Mouse (Mus musculus): ENCODE results near the gene Mtm1. TPM values are rescaled to one million over a fixed set of nuclear protein-coding genes. Genes with fewer than 3 reads are reported as not detected.
A peak's percentile ranks its signal among the peaks of the same experiment; 100 is the strongest.

The Mtm1 gene
- total RNA-seq (2022): 10 to 100 TPM; 14.8 to 17.8 (median 17.2) TPM

- DNase-seq (ENCODE audit: low spot score): no peak
These were observed at the start of gene Mtm1 for GRCm38 (mm10) chrX:71210467-71210866. Gene Mtm1, plus strand, starts transcription at chrX:71210767.

- no peak for DNase-seq (ENCODE audit: low spot score)
These were observed 29.0 kb upstream of the Mtm1 start for GRCm38 (mm10) chrX:71181526-71181925.

GRCm38 (mm10) chrX:71183671-71184070 lies 26.9 kb upstream of the Mtm1 start:
- peak; percentile 6 for DNase-seq (ENCODE audit: low spot score)

DNA sequence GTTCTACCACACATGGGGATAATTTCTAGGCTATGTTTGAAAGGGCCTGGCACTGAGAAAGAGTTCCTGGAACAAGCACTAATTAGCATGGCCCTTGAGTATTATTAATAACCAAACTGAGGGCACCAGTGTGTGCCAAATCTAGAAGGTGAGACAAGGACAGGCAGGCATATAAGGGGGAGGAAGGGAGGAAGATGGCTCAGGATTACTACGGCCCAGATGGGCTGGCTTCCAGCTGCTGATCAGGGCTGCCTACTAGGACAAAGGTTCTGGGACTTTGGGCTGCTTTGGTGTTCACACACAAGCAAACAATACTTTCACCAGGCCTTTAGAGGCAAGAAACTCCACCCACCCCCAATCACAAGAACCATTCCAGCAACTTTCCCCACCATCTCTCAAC lies 24.2 kb upstream of the Mtm1 start:
- DNase-seq (ENCODE audit: low spot score): peak; percentile 7

DNA sequence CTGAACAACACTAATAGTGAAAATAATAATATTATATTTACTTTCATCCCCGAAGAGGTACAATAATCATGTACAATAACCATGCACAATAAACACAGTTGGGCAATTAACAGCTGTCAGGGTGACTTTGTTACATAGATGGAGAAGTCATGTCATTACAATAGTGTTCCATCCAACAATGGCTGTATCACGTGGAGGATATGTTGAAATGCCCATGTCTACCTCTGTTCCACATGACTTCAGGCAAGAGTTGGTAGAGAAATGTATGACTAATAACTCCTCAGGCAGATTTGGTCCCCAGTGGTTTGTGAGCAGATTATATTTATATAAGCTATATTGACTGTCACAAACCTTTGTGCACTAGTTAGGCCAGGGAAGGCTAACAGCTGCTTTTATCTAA lies 5.8 kb upstream of the Mtm1 start:
- no peak for DNase-seq (ENCODE audit: low spot score)

- no peak for DNase-seq (ENCODE audit: low spot score)
These were observed 4.6 kb upstream of the Mtm1 start for GRCm38 (mm10) chrX:71205821-71206542.

- no peak for DNase-seq (ENCODE audit: low spot score)
These were observed 4.0 kb upstream of the Mtm1 start for GRCm38 (mm10) chrX:71206595-71206994.

DNA sequence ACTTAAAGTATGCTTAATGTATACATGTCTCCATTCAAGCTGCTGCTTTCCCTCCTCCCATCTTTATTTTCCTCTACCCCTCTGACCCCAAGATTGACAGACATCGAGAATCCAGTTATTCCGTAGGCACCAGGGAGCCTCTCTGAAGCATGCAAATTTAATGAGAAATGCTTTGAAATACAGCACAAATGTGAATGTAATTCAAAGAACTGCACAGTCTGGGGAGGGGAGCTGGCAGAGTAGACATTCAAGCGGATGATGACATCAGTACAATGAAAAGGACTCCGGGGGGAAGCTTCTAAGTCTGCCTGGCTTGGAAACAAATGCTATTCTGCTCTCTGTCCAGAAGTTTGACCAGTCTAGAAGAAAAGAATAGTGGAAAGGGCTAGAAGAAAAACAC lies 2.3 kb downstream of the Mtm1 start:
- no peak for DNase-seq (ENCODE audit: low spot score)

- DNase-seq (ENCODE audit: low spot score): peak; percentile 86
These were observed 4.0 kb downstream of the Mtm1 start for GRCm38 (mm10) chrX:71214441-71215112.

DNA sequence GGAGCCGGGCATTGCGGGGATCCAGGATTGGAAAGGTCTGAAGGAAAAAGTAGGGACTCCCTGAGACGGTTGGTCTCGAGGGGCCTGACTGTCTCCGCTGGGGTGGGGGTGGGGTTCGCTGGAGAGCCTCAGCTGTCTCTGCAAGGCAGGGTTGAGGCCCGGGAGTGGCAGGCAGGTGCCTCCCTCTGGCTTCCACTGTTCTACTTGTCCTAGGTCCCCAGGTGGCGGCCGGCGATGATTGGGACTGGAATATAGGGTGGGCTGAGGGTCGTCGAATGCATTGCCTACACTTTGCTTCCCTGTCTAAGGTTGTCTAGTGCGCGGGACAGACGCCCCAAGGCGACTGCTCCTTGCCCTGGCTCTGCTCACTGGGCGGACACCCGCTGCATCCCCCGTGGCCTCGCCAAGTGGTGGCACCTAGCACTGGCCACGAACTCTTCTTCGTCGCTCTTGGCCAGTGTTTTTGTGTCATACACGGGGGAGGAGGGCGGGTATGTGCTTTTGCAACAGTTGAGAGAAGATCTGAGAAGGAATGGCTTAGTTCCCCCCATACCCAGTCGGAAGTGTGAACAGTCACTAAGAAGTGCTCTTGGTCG lies 4.6 kb downstream of the Mtm1 start:
- DNase-seq (ENCODE audit: low spot score): no peak

DNA sequence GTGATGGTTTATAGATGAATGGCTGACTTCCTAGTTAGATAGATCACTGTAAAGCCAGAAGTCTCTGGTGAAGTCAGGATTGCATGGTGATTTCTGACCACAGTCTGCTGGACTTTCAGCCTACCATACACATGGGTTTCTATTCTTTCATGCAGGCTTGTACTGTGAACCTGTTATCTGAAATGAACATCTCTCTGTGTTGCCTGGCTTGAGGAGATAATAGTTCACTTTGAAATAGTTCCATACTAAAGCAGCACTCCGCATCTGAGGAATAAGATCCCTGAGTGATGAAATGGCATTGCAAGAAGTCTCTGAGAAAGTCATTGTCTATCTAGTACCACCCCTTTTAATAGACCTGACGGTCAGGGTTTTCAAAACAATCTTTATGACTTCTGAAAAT lies 6.3 kb downstream of the Mtm1 start:
- DNase-seq (ENCODE audit: low spot score): no peak

GRCm38 (mm10) chrX:71218853-71219252 lies 8.3 kb downstream of the Mtm1 start:
- no peak for DNase-seq (ENCODE audit: low spot score)

- DNase-seq (ENCODE audit: low spot score): no peak
These were observed 10.3 kb downstream of the Mtm1 start for GRCm38 (mm10) chrX:71220896-71221295.

DNA sequence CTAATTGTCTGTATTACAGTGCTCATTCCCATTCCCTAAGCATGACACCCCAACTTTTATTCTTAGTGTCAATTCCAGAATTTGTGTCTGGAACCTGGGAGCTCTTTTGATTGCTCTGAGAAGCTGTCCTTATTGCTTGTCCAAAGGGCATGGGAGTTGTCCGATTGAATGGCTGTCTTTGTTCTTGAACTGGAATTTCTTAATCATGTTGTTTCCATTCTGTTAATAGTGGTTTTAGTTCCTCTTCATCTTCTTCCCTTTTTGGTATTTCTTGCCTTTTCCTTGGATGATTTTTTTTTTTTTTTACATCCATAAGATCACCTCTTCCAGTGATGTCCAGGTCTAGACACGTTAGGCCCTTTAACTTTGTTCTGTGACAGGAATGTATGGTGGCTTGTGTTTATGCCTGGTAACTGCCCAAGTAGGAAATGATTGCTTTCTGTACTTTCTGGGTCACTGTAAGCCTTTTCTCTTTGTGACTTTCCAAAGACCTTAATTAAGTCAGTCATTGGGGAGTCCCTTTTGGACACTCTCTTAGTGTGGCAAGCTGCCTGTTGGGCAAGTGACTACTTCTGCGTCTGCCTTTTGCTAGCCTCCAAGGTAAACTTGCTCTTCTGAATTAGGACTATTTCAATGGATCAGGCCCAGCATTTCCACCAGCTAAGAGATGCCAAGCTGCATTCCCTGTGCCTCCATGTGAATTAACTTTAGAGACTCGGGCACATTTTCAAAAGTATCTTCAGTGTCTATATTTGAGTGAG lies 12.3 kb downstream of the Mtm1 start:
- DNase-seq (ENCODE audit: low spot score): no peak

- no peak for DNase-seq (ENCODE audit: low spot score)
These were observed 16.3 kb downstream of the Mtm1 start for GRCm38 (mm10) chrX:71226881-71227280.

DNA sequence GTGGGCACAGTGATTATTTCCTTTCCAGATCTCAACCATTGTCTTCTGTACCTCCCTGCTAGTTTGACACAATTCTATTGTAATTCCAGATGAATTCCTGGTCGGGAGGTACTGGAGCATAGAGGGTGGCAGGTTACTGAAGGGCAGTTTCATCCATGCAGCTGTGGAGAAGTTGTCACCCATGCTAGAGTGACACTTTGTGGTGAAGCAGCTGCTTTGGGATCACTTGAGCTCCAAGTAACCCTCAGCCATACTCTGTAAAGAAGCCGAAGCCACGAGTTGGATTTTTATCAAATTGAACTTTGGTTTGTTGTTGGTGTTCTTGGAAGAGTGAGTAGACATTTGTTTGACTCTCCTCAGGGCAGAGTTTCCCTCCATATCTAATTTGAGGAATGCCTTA lies 17.6 kb downstream of the Mtm1 start:
- no peak for DNase-seq (ENCODE audit: low spot score)

GRCm38 (mm10) chrX:71230847-71231246 lies 20.3 kb downstream of the Mtm1 start:
- no peak for DNase-seq (ENCODE audit: low spot score)

GRCm38 (mm10) chrX:71256422-71256821 lies 45.9 kb downstream of the Mtm1 start:
- no peak for DNase-seq (ENCODE audit: low spot score)

GRCm38 (mm10) chrX:71260857-71261256 lies 50.3 kb downstream of the Mtm1 start:
- no peak for DNase-seq (ENCODE audit: low spot score)

GRCm38 (mm10) chrX:71264316-71264715 lies 53.7 kb downstream of the Mtm1 start:
- DNase-seq (ENCODE audit: low spot score): no peak

DNA sequence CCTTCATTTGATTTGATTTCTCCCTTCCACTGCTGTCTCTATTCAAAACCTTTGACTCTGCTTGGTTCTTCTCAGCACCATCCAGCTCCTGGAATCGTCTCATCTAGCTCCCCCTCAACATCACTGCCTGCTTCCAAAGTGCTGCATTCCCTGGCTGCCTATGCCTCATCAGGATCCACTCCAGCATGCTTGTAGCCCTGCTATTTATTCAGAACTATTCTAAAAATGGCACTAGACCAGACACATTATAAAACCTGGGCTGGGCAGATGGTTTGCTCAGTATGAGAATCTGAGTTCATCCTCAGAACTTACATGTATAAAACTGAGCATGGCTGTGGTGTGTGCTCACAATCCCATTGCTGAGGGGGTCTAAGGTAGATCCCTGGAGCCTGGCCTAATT lies 58.4 kb downstream of the Mtm1 start:
- DNase-seq (ENCODE audit: low spot score): no peak

DNA sequence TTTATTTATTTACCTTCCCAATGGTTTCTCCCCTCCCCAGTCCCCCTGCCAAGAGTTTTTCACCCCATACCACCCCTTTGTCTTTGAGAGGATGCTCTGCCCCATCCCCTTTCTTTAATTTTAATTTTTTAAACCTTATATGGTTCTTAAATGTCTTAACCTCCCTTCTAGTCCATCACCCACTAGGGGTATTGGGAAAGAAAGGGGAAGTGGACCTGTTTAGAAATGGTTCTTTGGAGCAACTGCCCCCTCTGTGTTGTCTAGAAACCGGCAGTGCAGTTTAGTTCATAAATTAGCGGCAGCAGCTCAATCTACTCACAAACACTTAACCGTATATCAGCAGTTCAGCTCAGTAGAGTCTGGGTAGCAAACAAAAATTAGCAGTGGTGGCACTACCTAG lies 63.6 kb downstream of the Mtm1 start:
- no peak for DNase-seq (ENCODE audit: low spot score)

Data from heart, adult 8-10 months (tissue).